10 mouse cellular contexts compared by ENCODE assay signal in genomic region chr2:106256012-106256411, GRCm38 (mm10).
DNase-seq lines count a peak whose midpoint lies in the region; ATAC-seq lines count a peak whose summit lies in the region.
"Had no signal": no experiment of that assay in that cellular context is flagged by ENCODE, and none has a peak within 500 bp of the region (broad histone marks: within the 10 kb centered on the region; RNA-seq: fewer than 3 reads in every experiment).

No protein-coding gene starts in this region.

- H3K27ac ChIP-seq in kidney, embryonic 15.5 days = no peak overlapping the region
- H3K27ac ChIP-seq in hindbrain, embryonic 15.5 days (replicated peaks) = no peak overlapping the region
- H3K27ac ChIP-seq in neural tube, embryonic 13.5 days (replicated peaks) = no peak overlapping the region
- H3K27ac ChIP-seq: heart, embryonic 15.5 days; macrophage had no signal

- DNase-seq in kidney, adult 18-20 months = no peak
- DNase-seq in embryo, embryonic 10.5 days (ENCODE audit: low spot score) = peak; percentile 35
- DNase-seq in thymus, postnatal 10 days (ENCODE audit: low spot score in 2 of 2) = no peak
- DNase-seq: kidney, adult 8-10 months had no signal

- H3K9ac ChIP-seq in kidney, embryonic 15.5 days = no peak overlapping the region
- H3K9ac ChIP-seq in hindbrain, embryonic 15.5 days = no peak overlapping the region
- H3K9ac ChIP-seq in neural tube, embryonic 13.5 days = no peak overlapping the region
- H3K9ac ChIP-seq: heart, embryonic 15.5 days had no signal

- H3K27me3 ChIP-seq in kidney, embryonic 15.5 days = no peaks in the 10 kb centered on the region
- no peaks in the 10 kb centered on the region for H3K27me3 ChIP-seq in hindbrain, embryonic 15.5 days
- H3K27me3 ChIP-seq in neural tube, embryonic 13.5 days = no peaks in the 10 kb centered on the region
- H3K27me3 ChIP-seq: heart, embryonic 15.5 days had no signal

- no peaks in the 10 kb centered on the region for H3K9me3 ChIP-seq in kidney, embryonic 15.5 days (replicated peaks)
- no peaks in the 10 kb centered on the region for H3K9me3 ChIP-seq in hindbrain, embryonic 15.5 days
- no peaks in the 10 kb centered on the region for H3K9me3 ChIP-seq in neural tube, embryonic 13.5 days
- H3K9me3 ChIP-seq: heart, embryonic 15.5 days had no signal

- no peak overlapping the region for H3K4me3 ChIP-seq in kidney, embryonic 15.5 days (replicated peaks)
- H3K4me3 ChIP-seq in hindbrain, embryonic 15.5 days = no peak overlapping the region
- H3K4me3 ChIP-seq in neural tube, embryonic 13.5 days = no peak overlapping the region
- H3K4me3 ChIP-seq: heart, embryonic 15.5 days had no signal

- no peaks in the 10 kb centered on the region for H3K36me3 ChIP-seq in kidney, embryonic 15.5 days
- no peaks in the 10 kb centered on the region for H3K36me3 ChIP-seq in hindbrain, embryonic 15.5 days
- H3K36me3 ChIP-seq in neural tube, embryonic 13.5 days = no peaks in the 10 kb centered on the region
- H3K36me3 ChIP-seq: heart, embryonic 15.5 days had no signal

- H3K4me2 ChIP-seq in kidney, embryonic 15.5 days = no peak overlapping the region
- 0 out of 2 replicates have a peak overlapping the region, but pooled peaks have one; percentile 19 for H3K4me2 ChIP-seq in hindbrain, embryonic 15.5 days
- H3K4me2 ChIP-seq in neural tube, embryonic 13.5 days = peak overlapping the region; percentile 3; the same call in 1 of the 2 replicates
- H3K4me2 ChIP-seq: heart, embryonic 15.5 days had no signal

- WGBS in kidney, embryonic 15.5 days = 27% methylated on average over 12 of the region's 12 CpGs
- 26% methylated on average over 12 of the region's 12 CpGs for WGBS in hindbrain, embryonic 15.5 days
- 32% methylated on average over 12 of the region's 12 CpGs for WGBS in neural tube, embryonic 13.5 days

- ATAC-seq in kidney, embryonic 15.5 days (replicated peaks; ENCODE audit: low FRiP score) = peak; percentile 76; the same call in 1 of the 2 replicates
- 0 out of 2 replicates have a peak, but pooled peaks have one; percentile 59 for ATAC-seq in hindbrain, embryonic 15.5 days (ENCODE audit: low FRiP score, low read depth)
- ATAC-seq in neural tube, embryonic 13.5 days (ENCODE audit: low read depth) = peak; percentile 72; the same call in 1 of the 2 replicates
- no peak for ATAC-seq in monocyte, adult 5-6 weeks (replicated peaks; ENCODE audit: insufficient number of reproducible peaks, low FRiP score, low TSS enrichment, poor library complexity, severe bottlenecking)

- H3K4me1 ChIP-seq in kidney, embryonic 15.5 days = 0 out of 2 replicates have a peak, but pooled peaks cover 3% of the 10 kb centered on the region
- peaks cover 7% of the 10 kb centered on the region for H3K4me1 ChIP-seq in hindbrain, embryonic 15.5 days (replicated peaks)
- peaks cover 6% of the 10 kb centered on the region; the same call in 1 of the 2 replicates for H3K4me1 ChIP-seq in neural tube, embryonic 13.5 days (replicated peaks)
- H3K4me1 ChIP-seq: heart, embryonic 15.5 days had no signal
